In genomic region chr9:31577066-31577465, GRCm38 (mm10) we compare ENCODE assay signal across 11 mouse cellular contexts.
A peak's percentile ranks its signal among the peaks of the same experiment; 100 is the strongest.
DNase-seq lines count a peak whose midpoint lies in the region; ATAC-seq and TF ChIP-seq lines count a peak whose summit lies in the region.
"Had no signal": no experiment of that assay in that cellular context is flagged by ENCODE, and none has a peak within 500 bp of the region (broad histone marks: within the 10 kb centered on the region; RNA-seq: fewer than 3 reads in every experiment).

No protein-coding gene starts in this region.

- DNase-seq in gastrocnemius, adult 2 months, result peak; percentile 64
- DNase-seq in gastrocnemius, adult 8-10 months (ENCODE audit: low spot score in 2 of 2), result no peak
- DNase-seq in lung, embryonic 14.5 days, result peak; percentile 44
- DNase-seq in lung, postnatal 36 days, result no peak
- peak; percentile 44 for DNase-seq in adrenal gland, postnatal 25 days
- peak; percentile 12 for DNase-seq in retina, postnatal 1 day
- DNase-seq in thymus, postnatal 4 days, result no peak
- DNase-seq: cerebellum, adult 11 months; thymus, adult 2 months had no signal

- H3K4me1 ChIP-seq in lung, embryonic 14.5 days (ENCODE audit: insufficient read depth), result no peaks in the 10 kb centered on the region
- no peaks in the 10 kb centered on the region for H3K4me1 ChIP-seq in forebrain, embryonic 16.5 days (replicated peaks; ENCODE audit: control insufficient read depth, insufficient read depth, low read length)

- ATAC-seq in lung, embryonic 14.5 days (ENCODE audit: insufficient read depth), result no peak
- ATAC-seq in forebrain, embryonic 16.5 days, result no peak

- H3K9me3 ChIP-seq in lung, embryonic 14.5 days (ENCODE audit: low read depth, low read length), result no peaks in the 10 kb centered on the region
- no peaks in the 10 kb centered on the region for H3K9me3 ChIP-seq in forebrain, embryonic 16.5 days (ENCODE audit: control insufficient read depth, low read length)

- H3K27me3 ChIP-seq in lung, embryonic 14.5 days (ENCODE audit: insufficient read depth, low read length), result no peaks in the 10 kb centered on the region
- H3K27me3 ChIP-seq in forebrain, embryonic 16.5 days (replicated peaks; ENCODE audit: control insufficient read depth, insufficient read depth, low read length), result no peaks in the 10 kb centered on the region

- no peak overlapping the region for H3K9ac ChIP-seq in lung, embryonic 14.5 days
- no peak overlapping the region for H3K9ac ChIP-seq in forebrain, embryonic 16.5 days (replicated peaks; ENCODE audit: low read depth, low read length)

- 63% methylated on average over 7 of the region's 7 CpGs for WGBS in lung, embryonic 14.5 days
- 77% methylated on average over 7 of the region's 7 CpGs for whole genome bisulfite sequencing in forebrain, embryonic 16.5 days

- H3K4me2 ChIP-seq in lung, embryonic 14.5 days, result no peak overlapping the region
- H3K4me2 ChIP-seq in forebrain, embryonic 16.5 days (ENCODE audit: low read length), result no peak overlapping the region

- intact Hi-C loops in gastrocnemius, adult 2 months (cut with DNase I), result loop anchor here (1.0 to 5.0 kb wide), 3 partner anchors 230 to 349 kb away; no protein-coding TSS in a partner anchor

- peak overlapping the region; percentile 91; the same call in 1 of the 2 replicates for H3K27ac ChIP-seq in gastrocnemius, adult 2 months
- H3K27ac ChIP-seq in lung, embryonic 14.5 days (ENCODE audit: low read depth), result no peak overlapping the region
- no peak overlapping the region for H3K27ac ChIP-seq in forebrain, embryonic 16.5 days (ENCODE audit: low read length)
- H3K27ac ChIP-seq: macrophage had no signal

- no peak overlapping the region for H3K4me3 ChIP-seq in gastrocnemius, adult 2 months
- H3K4me3 ChIP-seq in lung, embryonic 14.5 days (ENCODE audit: low read depth, low read length), result no peak overlapping the region
- H3K4me3 ChIP-seq in forebrain, embryonic 16.5 days (replicated peaks; ENCODE audit: low read length), result no peak overlapping the region

- TF ChIP-seq CTCF in gastrocnemius, adult 2 months (IDR thresholded peaks at IDR 0.05), result peak; percentile 62
- peak; percentile 10; the same call in 1 of the 2 replicates for TF ChIP-seq CTCF in lung, embryonic 14.5 days (IDR thresholded peaks at IDR 0.05; ENCODE audit: low read depth)

- no peaks in the 10 kb centered on the region for H3K36me3 ChIP-seq in lung, embryonic 14.5 days (ENCODE audit: insufficient read depth)
- H3K36me3 ChIP-seq in forebrain, embryonic 16.5 days (ENCODE audit: control insufficient read depth, insufficient read depth), result no peaks in the 10 kb centered on the region

Comparison
In these comparisons a context has a peak if more than half of its experiments do, and no peak if none do; other contexts are left out.
1. DNase-seq: peak in gastrocnemius, adult 2 months (single experiment), lung, embryonic 14.5 days (single experiment), adrenal gland, postnatal 25 days (single experiment) and retina, postnatal 1 day (single experiment); none in gastrocnemius, adult 8-10 months (0 of 2), lung, postnatal 36 days (single experiment) and thymus, postnatal 4 days (single experiment).